Mouse (Mus musculus) testis, postnatal 10 days (tissue): ENCODE data around the gene Serp2.
"Not testable (repeated sequence)": the region's sequence is repeated elsewhere in the genome, so short reads cannot be mapped to it uniquely, and the experiment has no call there.

Experiments used
- DNase-seq: peaks from one replicate; pipeline ENCODE4 v3.0.0; 2021; ENCODE audit warnings: low spot score

Serp2 gene

GRCm38 (mm10) chr14:76569271-76569961, 12.7 kb upstream of the Serp2 start:
- no peak for DNase-seq

GRCm38 (mm10) chr14:76568548-76568947, 11.9 kb upstream of the Serp2 start:
- no peak for DNase-seq

GRCm38 (mm10) chr14:76567280-76567679, 10.6 kb upstream of the Serp2 start:
- DNase-seq = no peak

GRCm38 (mm10) chr14:76566711-76567110, 10.0 kb upstream of the Serp2 start:
- no peak for DNase-seq

GRCm38 (mm10) chr14:76566193-76566592, 9.5 kb upstream of the Serp2 start:
- no peak for DNase-seq

- DNase-seq = no peak
Observed at GRCm38 (mm10) chr14:76559208-76559607, 2.5 kb upstream of the Serp2 start.

GRCm38 (mm10) chr14:76558171-76558570, 1.5 kb upstream of the Serp2 start:
- not testable (repeated sequence) for DNase-seq

- peak; percentile 84 for DNase-seq
Observed at GRCm38 (mm10) chr14:76556031-76556851, 448 bp downstream of the Serp2 start.

GRCm38 (mm10) chr14:76555263-76556030, 1.2 kb downstream of the Serp2 start:
- DNase-seq = no peak

- no peak for DNase-seq
Observed at GRCm38 (mm10) chr14:76544136-76544535, 12.6 kb downstream of the Serp2 start.

- no peak for DNase-seq
Observed at GRCm38 (mm10) chr14:76541341-76541740, 15.3 kb downstream of the Serp2 start.

GRCm38 (mm10) chr14:76540005-76540670, 16.6 kb downstream of the Serp2 start:
- DNase-seq = no peak

- no peak for DNase-seq
Observed at GRCm38 (mm10) chr14:76536921-76537320, 19.8 kb downstream of the Serp2 start.

GRCm38 (mm10) chr14:76535096-76535495, 21.6 kb downstream of the Serp2 start:
- no peak for DNase-seq

GRCm38 (mm10) chr14:76533170-76533815, 23.4 kb downstream of the Serp2 start:
- no peak for DNase-seq

- peak; percentile 74 for DNase-seq
Observed at GRCm38 (mm10) chr14:76532257-76533169, 24.2 kb downstream of the Serp2 start.

GRCm38 (mm10) chr14:76531027-76531660, 25.5 kb downstream of the Serp2 start:
- DNase-seq = no peak

GRCm38 (mm10) chr14:76528641-76529040, 28.0 kb downstream of the Serp2 start:
- DNase-seq = no peak

- no peak for DNase-seq
Observed at GRCm38 (mm10) chr14:76527758-76528313, 28.9 kb downstream of the Serp2 start.
